Mouse (Mus musculus) cortical plate, adult 2 months (tissue): ENCODE results near the gene Kdm4d.

Experiments
- CTCF ChIP-seq: fragments of 200-500 bp; IDR thresholded peaks from 2 replicates; pipeline ENCODE4 v1.5.1; 2011; ENCODE audit warnings: mild to moderate bottlenecking, control low read depth, low read length; ENCODE audit not compliant: insufficient read depth; ENCODE audit errors: extremely low read depth
- POLR2A ChIP-seq: fragments of 200-500 bp; IDR thresholded peaks from 2 replicates; pipeline ENCODE4 v1.6.1; 2011; ENCODE audit warnings: mild to moderate bottlenecking, low read length, control low read depth; ENCODE audit not compliant: insufficient read depth; ENCODE audit errors: extremely low read depth

DNA sequence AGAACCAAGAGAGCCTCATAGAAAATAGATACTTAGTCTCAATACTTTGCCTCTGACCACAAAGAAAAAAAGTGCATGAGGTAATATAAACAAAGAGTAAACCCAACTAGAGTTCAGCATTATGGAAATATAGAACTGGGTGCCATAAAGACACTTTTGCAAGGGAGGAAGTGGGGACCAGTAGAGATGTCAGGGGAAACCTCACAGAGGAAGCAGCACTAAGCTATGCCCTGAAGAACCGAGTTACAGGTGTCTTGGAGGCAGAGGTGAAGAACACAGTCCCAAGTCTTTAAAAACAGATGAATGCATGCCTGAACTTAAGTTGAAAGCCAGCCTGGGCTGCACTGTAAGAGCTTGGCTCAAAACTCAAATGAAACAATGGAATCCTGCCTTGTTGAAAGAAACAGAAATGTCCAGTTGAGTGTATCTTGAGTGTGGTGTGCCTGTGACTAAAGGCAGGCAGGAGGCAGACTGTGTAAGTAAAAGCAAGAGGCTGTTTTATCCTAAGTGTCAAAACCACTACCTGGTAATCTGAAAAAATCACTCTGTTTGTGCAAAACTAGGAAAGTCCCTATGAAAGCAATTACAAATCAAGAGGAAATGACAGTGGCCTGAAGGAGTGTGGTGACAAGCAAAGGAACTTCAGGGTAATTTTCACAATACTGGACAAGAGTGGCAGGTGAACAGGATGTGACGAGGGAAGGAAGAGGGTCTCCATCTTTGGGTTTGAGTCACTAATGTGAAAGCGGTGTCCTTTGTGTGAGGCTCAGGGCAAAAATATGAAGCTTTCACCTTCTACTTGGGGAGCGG, 1.2 kb downstream of the Kdm4d start:
- TF ChIP-seq CTCF (no peak), POLR2A (no peak)
